Mouse (Mus musculus) kidney, adult 2 months (tissue): ENCODE results near the gene Isoc2a. TPM values are rescaled to one million over a fixed set of nuclear protein-coding genes. Genes with fewer than 3 reads are reported as not detected.

ENCODE experiments used
- DNase-seq: peaks from one replicate; pipeline ENCODE4 v3.0.0; 2021
- H3K27ac ChIP-seq: fragments of 200-500 bp; 2 replicates; pipeline ENCODE4 v1.5.1; 2012; ENCODE audit warnings: low read depth, low read length, control low read depth, inconsistent platforms; ENCODE audit not compliant: insufficient read depth
- H3K27me3 ChIP-seq: fragments of 200-500 bp; replicated peaks from 2 replicates; pipeline ENCODE4 v1.6.1; 2012; ENCODE audit warnings: mild to moderate bottlenecking, moderate library complexity, low read length, inconsistent platforms; ENCODE audit not compliant: control insufficient read depth, insufficient read depth
- H3K36me3 ChIP-seq: fragments of 200-500 bp; 2 replicates; pipeline ENCODE4 v1.6.1; 2012; ENCODE audit warnings: mild to moderate bottlenecking, moderate library complexity, low read length, inconsistent platforms; ENCODE audit not compliant: control insufficient read depth, insufficient read depth
- H3K4me1 ChIP-seq: fragments of 200-500 bp; 2 replicates; pipeline ENCODE4 v1.6.1; 2011; ENCODE audit warnings: low read length; ENCODE audit not compliant: control insufficient read depth, insufficient read depth
- H3K4me3 ChIP-seq: fragments of 200-500 bp; 2 replicates; pipeline ENCODE4 v1.5.1; 2011; ENCODE audit warnings: mild to moderate bottlenecking, low read depth, low read length, control low read depth; ENCODE audit not compliant: insufficient read depth
- CTCF ChIP-seq: fragments of 200-500 bp; conservative IDR thresholded peaks from 2 replicates; pipeline ENCODE4 v1.5.1; 2011; ENCODE audit warnings: low read depth, mild to moderate bottlenecking, control low read depth, low read length, moderate library complexity, mixed read lengths; ENCODE audit not compliant: insufficient read depth, insufficient read length
- POLR2A ChIP-seq: fragments of 200-500 bp; IDR thresholded peaks from one replicate; pipeline ENCODE4 v1.6.1; 2011; ENCODE audit warnings: low read depth, low read length, control low read depth
- WGBS: fragments of 180-500 bp; shearing (Covaris S2); methylation state at CpG from one replicate; pipeline ENCODE4 v1.1.7; 2018; 5-methylcytosine and 5-hydroxymethylcytosine counted together
- polyA plus RNA-seq: library from polyadenylated mRNA; depleted of rRNA; stranded (reverse); fragments of >200 nt; gene quantifications from 2 replicates; pipeline ENCODE4 v1.2.3, GENCODE M21; 2012

Isoc2a gene
- polyA plus RNA-seq, 1 experiment: 182 TPM

DNA sequence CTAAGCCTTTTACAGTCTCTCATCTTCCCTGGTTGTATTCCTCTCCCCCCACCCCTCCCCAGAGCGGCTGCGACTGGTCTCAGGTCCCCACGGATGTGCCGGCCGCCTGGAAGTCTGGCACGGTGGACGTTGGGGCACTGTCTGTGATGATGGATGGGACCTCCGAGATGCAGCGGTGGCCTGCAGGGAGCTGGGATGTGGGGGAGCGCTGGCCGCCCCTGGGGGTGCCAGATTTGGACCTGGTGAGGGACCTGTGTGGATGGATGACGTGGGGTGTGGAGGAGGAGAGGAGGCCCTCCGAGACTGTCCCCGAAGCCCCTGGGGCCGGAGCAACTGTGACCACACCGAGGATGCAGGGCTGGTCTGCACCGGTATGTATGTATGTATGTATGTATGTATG lies 51.4 kb downstream of the Isoc2a start:
- no peak for DNase-seq
- 50% methylated on average over 17 of the region's 17 CpGs for WGBS
- H3K27me3 ChIP-seq: no peaks in the 10 kb centered on the region
- no peak for TF ChIP-seq POLR2A
- TF ChIP-seq CTCF: no peak
- no peaks in the 10 kb centered on the region for H3K36me3 ChIP-seq
- no peak overlapping the region for H3K27ac ChIP-seq
- no peak overlapping the region for H3K4me3 ChIP-seq
- H3K4me1 ChIP-seq: peaks cover 6% of the 10 kb centered on the region; the same call in 1 of the 2 replicates

DNA sequence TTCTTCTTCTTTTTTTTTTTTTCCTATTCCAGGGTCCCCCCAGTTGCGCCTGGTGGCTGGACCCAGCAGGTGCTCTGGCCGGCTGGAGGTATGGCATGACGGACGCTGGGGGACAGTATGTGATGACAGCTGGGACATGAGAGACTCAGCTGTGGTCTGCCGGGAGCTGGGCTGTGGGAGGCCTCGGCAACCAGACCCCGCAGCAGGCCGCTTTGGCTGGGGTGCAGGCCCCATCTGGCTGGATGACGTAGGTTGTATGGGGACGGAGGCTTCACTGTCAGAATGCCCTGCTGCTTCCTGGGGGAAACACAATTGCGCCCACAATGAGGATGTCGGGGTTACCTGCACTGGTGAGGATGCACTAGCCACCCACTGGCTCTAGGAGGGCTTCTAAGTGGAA lies 56.1 kb downstream of the Isoc2a start:
- no peak overlapping the region for H3K27ac ChIP-seq
- 83% methylated on average over 12 of the region's 12 CpGs for WGBS
- no peaks in the 10 kb centered on the region for H3K4me1 ChIP-seq
- H3K4me3 ChIP-seq: no peak overlapping the region
- no peaks in the 10 kb centered on the region for H3K27me3 ChIP-seq
- TF ChIP-seq POLR2A: no peak
- no peak for TF ChIP-seq CTCF
- H3K36me3 ChIP-seq: no peaks in the 10 kb centered on the region
- no peak for DNase-seq

DNA sequence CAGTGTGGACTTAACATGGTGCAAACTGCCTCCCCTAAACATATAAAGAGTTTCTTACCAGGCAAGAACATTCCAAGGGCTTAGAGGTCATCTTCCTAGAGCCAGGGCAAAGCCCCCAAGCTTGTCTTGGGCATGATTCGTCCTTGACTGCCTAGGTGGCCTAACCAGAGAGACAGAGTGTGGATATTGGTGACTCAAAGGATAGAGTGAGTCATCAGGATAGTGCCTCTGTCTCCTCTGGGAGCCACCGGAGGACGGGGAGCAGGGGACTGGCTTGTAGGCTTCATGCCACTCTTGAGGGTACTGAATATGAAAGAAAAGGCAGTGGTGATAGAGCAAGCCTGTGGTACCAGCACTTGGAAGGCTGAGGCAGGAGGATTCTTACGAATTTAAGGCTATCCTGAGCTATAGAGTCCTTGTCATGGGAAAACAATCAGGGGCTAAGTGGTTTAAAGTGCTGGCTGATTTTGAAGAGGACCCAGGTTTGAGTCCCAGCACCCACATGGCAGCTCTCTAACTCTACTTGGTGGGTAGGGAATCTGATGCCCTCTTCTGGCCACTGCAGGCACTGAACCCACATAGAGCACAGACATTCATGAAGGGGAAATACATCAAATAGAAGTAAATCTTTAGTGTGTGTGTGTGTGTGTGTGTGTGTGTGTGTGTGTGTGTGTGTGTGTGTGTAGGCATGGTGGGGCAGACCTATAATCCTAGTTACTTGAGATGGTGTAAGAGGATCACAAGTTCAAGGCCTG lies 57.4 kb downstream of the Isoc2a start:
- DNase-seq: no peak
- no peak overlapping the region for H3K27ac ChIP-seq
- 0 out of 2 replicates have a peak, but pooled peaks have one; percentile 14 for TF ChIP-seq CTCF
- TF ChIP-seq POLR2A: no peak
- H3K4me3 ChIP-seq: no peak overlapping the region
- no peaks in the 10 kb centered on the region for H3K36me3 ChIP-seq
- H3K4me1 ChIP-seq: no peaks in the 10 kb centered on the region
- H3K27me3 ChIP-seq: no peaks in the 10 kb centered on the region
- 77% methylated on average over 4 of the region's 4 CpGs for WGBS

DNA sequence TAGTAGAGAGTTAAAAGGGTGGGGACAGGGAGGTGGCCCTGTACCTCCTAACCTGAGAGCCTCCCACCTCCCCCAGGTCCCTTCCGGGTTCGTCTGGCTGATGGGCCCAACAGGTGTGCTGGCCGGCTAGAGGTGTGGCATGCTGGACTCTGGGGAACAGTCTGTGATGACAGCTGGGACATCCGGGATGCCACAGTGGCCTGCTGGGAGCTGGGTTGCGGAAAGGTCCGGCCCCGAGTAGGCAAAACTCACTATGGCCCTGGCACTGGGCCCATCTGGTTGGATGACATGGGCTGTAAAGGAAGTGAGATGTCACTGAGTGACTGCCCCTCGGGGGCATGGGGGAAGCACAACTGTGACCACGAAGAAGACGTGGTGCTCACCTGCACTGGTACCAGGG lies 59.9 kb downstream of the Isoc2a start:
- TF ChIP-seq POLR2A (no peak), CTCF (no peak)
- H3K4me1 ChIP-seq: no peaks in the 10 kb centered on the region
- WGBS: 61% methylated on average over 10 of the region's 10 CpGs
- H3K27me3 ChIP-seq: no peaks in the 10 kb centered on the region
- H3K27ac ChIP-seq: no peak overlapping the region
- H3K4me3 ChIP-seq: no peak overlapping the region
- H3K36me3 ChIP-seq: no peaks in the 10 kb centered on the region
- DNase-seq: no peak

DNA sequence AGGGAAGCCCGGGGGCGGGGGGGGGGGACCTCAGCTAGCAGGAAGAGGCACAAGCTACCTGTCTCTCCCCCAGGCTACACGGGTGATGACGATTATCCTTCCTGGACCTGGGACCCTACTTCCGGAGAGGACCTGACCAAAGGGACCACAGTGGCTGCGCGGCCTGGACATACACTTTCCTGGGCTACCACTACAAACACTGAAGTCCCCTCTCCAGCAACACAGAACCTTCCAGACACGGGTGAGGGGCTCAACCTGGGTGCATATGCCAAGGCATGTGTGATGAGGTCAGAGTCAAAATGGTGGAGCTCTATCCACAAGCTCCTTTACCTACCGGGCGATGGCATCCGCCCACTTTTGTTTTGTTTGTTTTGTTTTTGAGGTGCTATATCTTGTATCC lies 60.4 kb downstream of the Isoc2a start:
- no peak for DNase-seq

DNA sequence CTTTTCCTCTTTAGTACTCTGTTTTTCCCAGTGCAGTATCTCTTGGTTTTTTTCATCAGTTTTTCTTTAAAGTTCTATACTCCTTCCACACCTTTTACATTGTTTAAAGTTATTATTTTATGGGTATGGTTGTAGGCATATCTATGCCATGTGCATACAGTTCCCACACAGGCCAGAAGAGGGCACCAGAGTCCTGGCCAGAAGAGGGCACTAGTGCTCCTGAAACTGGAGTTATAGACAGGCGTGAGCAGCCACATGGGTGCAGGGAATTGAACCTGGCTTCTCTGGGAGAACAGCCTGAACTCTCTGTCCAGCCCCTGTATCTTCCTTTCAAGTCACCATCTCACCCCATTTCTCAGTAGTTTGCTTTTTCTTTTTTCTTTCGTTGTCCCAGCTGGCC lies 61.5 kb downstream of the Isoc2a start:
- WGBS: 36% methylated on average over 2 of the region's 2 CpGs
- DNase-seq: peak; percentile 76
- Histone ChIP-seq H3K27me3 (no peaks in the 10 kb centered on the region), H3K36me3 (no peaks in the 10 kb centered on the region), H3K4me1 (no peaks in the 10 kb centered on the region), H3K27ac (no peak overlapping the region), H3K4me3 (no peak overlapping the region)
- TF ChIP-seq CTCF (peak; percentile 92), POLR2A (no peak)

More for the DNA sequence above, 60.4 kb downstream of the Isoc2a start:
- Histone ChIP-seq H3K4me3 (no peak overlapping the region), H3K27me3 (no peaks in the 10 kb centered on the region), H3K4me1 (no peaks in the 10 kb centered on the region), H3K27ac (no peak overlapping the region), H3K36me3 (no peaks in the 10 kb centered on the region)
- TF ChIP-seq CTCF: no peak
- TF ChIP-seq POLR2A: no peak
- 72% methylated on average over 11 of the region's 11 CpGs for WGBS

DNA sequence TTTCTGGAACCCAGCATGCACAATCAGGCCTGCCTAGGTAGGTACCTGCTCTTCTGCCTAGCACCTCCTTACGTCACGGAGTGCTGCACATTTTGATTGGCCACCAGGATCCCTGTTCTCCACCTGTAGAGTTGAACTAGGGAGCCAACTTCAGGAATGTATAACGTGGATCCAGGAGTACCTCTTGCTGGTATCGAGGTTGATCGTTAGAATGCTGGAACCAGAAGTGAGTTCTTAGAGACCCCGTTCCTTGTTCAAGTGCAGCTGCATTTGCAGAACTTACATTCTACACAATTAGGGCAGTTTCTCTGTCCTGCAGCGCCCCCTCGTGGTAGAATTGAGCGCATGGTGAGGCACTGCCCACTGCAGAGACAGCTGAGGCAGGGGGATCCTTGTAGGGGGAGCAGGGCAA lies 63.1 kb downstream of the Isoc2a start:
- TF ChIP-seq POLR2A: no peak
- peak; percentile 91 for TF ChIP-seq CTCF
- Histone ChIP-seq H3K36me3 (no peaks in the 10 kb centered on the region), H3K27me3 (no peaks in the 10 kb centered on the region), H3K27ac (no peak overlapping the region), H3K4me3 (no peak overlapping the region), H3K4me1 (no peaks in the 10 kb centered on the region)
- 19% methylated on average over 9 of the region's 9 CpGs for WGBS
- DNase-seq: peak; percentile 89
